Mouse (Mus musculus) spleen, adult 2 months (tissue): ENCODE data around the gene H2al1g. TPM values are rescaled to one million over a fixed set of nuclear protein-coding genes. Genes with fewer than 3 reads are reported as not detected.
"Not testable (repeated sequence)": the region's sequence is repeated elsewhere in the genome, so short reads cannot be mapped to it uniquely, and the experiment has no call there.

Experiments used
- DNase-seq, 2 experiments: peaks; one replicate each; pipeline versions ENCODE4 v3.0.0 to v3.0.0-alpha.2; 2012 to 2021; ENCODE audit warnings: low spot score in 2 of 2, low read depth in 1 of 2
- H3K27ac ChIP-seq: fragments of 200-500 bp; 2 replicates; pipeline ENCODE4 v1.5.1; 2012; ENCODE audit warnings: low read length, inconsistent platforms; ENCODE audit not compliant: insufficient read depth
- H3K27me3 ChIP-seq: fragments of 200-500 bp; 2 replicates; pipeline ENCODE4 v1.6.1; 2012; ENCODE audit warnings: mild to moderate bottlenecking, moderate library complexity, low read length, inconsistent platforms; ENCODE audit not compliant: control insufficient read depth, insufficient read depth
- H3K36me3 ChIP-seq: fragments of 200-500 bp; 2 replicates; pipeline ENCODE4 v1.6.1; 2012; ENCODE audit warnings: mild to moderate bottlenecking, low read length, inconsistent platforms; ENCODE audit not compliant: control insufficient read depth, insufficient read depth
- H3K4me1 ChIP-seq: fragments of 200-500 bp; 2 replicates; pipeline ENCODE4 v1.6.1; 2011; ENCODE audit warnings: inconsistent platforms; ENCODE audit not compliant: control insufficient read depth, insufficient read depth, insufficient read length
- H3K4me3 ChIP-seq: fragments of 200-500 bp; 2 replicates; pipeline ENCODE4 v1.5.1; 2011; ENCODE audit warnings: mild to moderate bottlenecking, inconsistent platforms; ENCODE audit not compliant: insufficient read depth, insufficient read length; ENCODE audit errors: extremely low read depth
- CTCF ChIP-seq: fragments of 200-500 bp; IDR thresholded peaks from 2 replicates; pipeline ENCODE4 v1.5.1; 2011; ENCODE audit warnings: mild to moderate bottlenecking, inconsistent platforms; ENCODE audit not compliant: insufficient read depth, insufficient read length, insufficient replicate concordance; ENCODE audit errors: extremely low read depth
- POLR2A ChIP-seq: fragments of 200-500 bp; IDR thresholded peaks from 2 replicates; pipeline ENCODE4 v1.6.1; 2011; ENCODE audit warnings: low read depth, low read length, inconsistent platforms
- WGBS: fragments of 180-500 bp; shearing (Covaris S2); methylation state at CpG from one replicate; pipeline ENCODE4 v1.1.7; 2018; 5-methylcytosine and 5-hydroxymethylcytosine counted together
- polyA plus RNA-seq: library from polyadenylated mRNA; depleted of rRNA; stranded (reverse); fragments of >200 nt; gene quantifications from 2 replicates; pipeline ENCODE4 v1.2.3, GENCODE M21; 2012

The H2al1g gene
- polyA plus RNA-seq, 1 experiment = not detected

- not testable (repeated sequence) for H3K27me3 ChIP-seq, DNase-seq, H3K36me3 ChIP-seq, H3K4me1 ChIP-seq, H3K27ac ChIP-seq, H3K4me3 ChIP-seq
- no CpG with 5 or more reads among the region's 3 CpGs for WGBS
Measured at GRCm38 (mm10) chrX:11311634-11312033, 6.4 kb upstream of the H2al1g start, which contains the start of gene H2al1e. TSS of gene H2al1e (plus strand) at chrX:11311934.

GRCm38 (mm10) chrX:11314858-11315257 is 3.2 kb upstream of the H2al1g start, which contains the start of gene H2al1f:
TSS of gene H2al1f (plus strand) at chrX:11315158.
- H3K27me3 ChIP-seq, H3K36me3 ChIP-seq, DNase-seq, H3K4me3 ChIP-seq, H3K4me1 ChIP-seq, H3K27ac ChIP-seq: not testable (repeated sequence)
- no CpG with 5 or more reads among the region's 6 CpGs for WGBS

- DNase-seq = not testable (repeated sequence)
- WGBS = no CpG with 5 or more reads among the region's 6 CpGs
Measured at GRCm38 (mm10) chrX:11321192-11321591, 3.1 kb downstream of the H2al1g start, which contains the start of gene H2al1h. TSS of gene H2al1h (plus strand) at chrX:11321492.

GRCm38 (mm10) chrX:11324359-11324758 is 6.3 kb downstream of the H2al1g start, which contains the start of gene H2al1i:
TSS of gene H2al1i (plus strand) at chrX:11324659.
- not testable (repeated sequence) for H3K36me3 ChIP-seq, H3K27ac ChIP-seq, H3K4me1 ChIP-seq, H3K27me3 ChIP-seq, H3K4me3 ChIP-seq, DNase-seq
- WGBS = no CpG with 5 or more reads among the region's 5 CpGs

More at GRCm38 (mm10) chrX:11321192-11321591, 3.1 kb downstream of the H2al1g start, which contains the start of gene H2al1h:
- not testable (repeated sequence) for H3K36me3 ChIP-seq, H3K27me3 ChIP-seq, H3K4me1 ChIP-seq, H3K4me3 ChIP-seq, H3K27ac ChIP-seq

- H3K27me3 ChIP-seq, H3K27ac ChIP-seq, H3K4me1 ChIP-seq, H3K36me3 ChIP-seq, DNase-seq, H3K4me3 ChIP-seq: not testable (repeated sequence)
- 74% methylated on average over 2 of the region's 2 CpGs for WGBS
Measured at GRCm38 (mm10) chrX:11327522-11327921, 9.5 kb downstream of the H2al1g start, which contains the start of gene H2al1j. TSS of gene H2al1j (plus strand) at chrX:11327822.

DNA sequence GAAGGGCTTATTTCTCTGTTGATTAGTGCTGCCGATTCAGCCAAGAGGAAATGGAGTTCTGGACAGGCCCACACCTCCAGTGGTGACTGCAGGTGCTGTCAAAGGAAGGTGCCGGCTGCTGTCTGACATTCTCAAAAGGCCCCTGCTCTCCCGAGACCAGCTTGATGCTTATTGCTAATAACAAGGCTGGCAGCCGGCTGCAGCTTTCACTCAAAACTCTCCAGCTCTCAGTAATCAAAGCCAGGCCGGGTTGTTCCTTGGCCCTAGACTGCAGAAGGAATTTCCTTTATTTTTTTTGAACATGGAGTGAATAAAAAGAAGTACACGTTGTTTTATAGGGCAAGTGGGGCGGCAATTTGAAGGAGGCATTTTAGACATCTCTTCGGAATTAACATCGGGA is 27.7 kb downstream of the H2al1g start:
- no peak for TF ChIP-seq CTCF
- no peak for TF ChIP-seq POLR2A
- H3K4me3 ChIP-seq = no peak overlapping the region
- no peaks in the 10 kb centered on the region for H3K27me3 ChIP-seq
- no peaks in the 10 kb centered on the region for H3K36me3 ChIP-seq
- no peak overlapping the region for H3K27ac ChIP-seq
- DNase-seq = no peak
- H3K4me1 ChIP-seq = no peaks in the 10 kb centered on the region
- WGBS = 80% methylated on average over 9 of the region's 9 CpGs

- Histone ChIP-seq H3K4me3 (no peak overlapping the region), H3K36me3 (no peaks in the 10 kb centered on the region), H3K27ac (no peak overlapping the region), H3K27me3 (no peaks in the 10 kb centered on the region), H3K4me1 (no peaks in the 10 kb centered on the region)
- WGBS = 93% methylated on average over 3 of the region's 3 CpGs
- no peak for DNase-seq
- TF ChIP-seq CTCF (no peak), POLR2A (no peak)
Measured at GRCm38 (mm10) chrX:11346756-11347155, 28.7 kb downstream of the H2al1g start.

GRCm38 (mm10) chrX:11360823-11361222 is 42.8 kb downstream of the H2al1g start:
- TF ChIP-seq CTCF = no peak
- no peak for TF ChIP-seq POLR2A
- DNase-seq = no peak
- no peaks in the 10 kb centered on the region for H3K36me3 ChIP-seq
- H3K27me3 ChIP-seq = no peaks in the 10 kb centered on the region
- H3K27ac ChIP-seq = no peak overlapping the region
- H3K4me1 ChIP-seq = no peaks in the 10 kb centered on the region
- 40% methylated on average over 6 of the region's 6 CpGs for WGBS
- no peak overlapping the region for H3K4me3 ChIP-seq
